Mouse (Mus musculus): ENCODE measurements around the gene Gm13199. TPM values are rescaled to one million over a fixed set of nuclear protein-coding genes. Genes with fewer than 3 reads are reported as not detected.

Gm13199 gene
- polyA plus RNA-seq (2014; fragmentation: Nextera tagmentation; extraction: Ambion mirVana), result 1.8 and 2.3 TPM in 2 replicates

DNA sequence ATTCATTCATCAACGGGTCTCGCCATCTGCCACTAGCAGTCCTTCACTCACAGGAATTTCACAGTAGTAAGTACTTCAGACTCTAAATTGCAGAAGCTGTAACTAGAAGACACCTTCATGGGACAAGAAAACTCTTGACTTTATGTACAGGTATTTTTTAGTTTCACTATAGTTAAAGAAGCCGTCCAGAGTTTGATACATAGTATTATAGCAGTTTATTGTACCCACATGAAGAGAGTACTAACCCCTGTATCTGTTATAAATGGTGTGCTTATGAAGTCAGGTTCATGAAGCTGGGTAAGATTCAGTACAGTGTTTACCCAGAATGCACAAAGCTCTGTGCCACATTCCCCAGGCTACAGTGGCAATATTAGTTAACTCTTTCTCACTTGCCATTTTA lies at the start of gene Gm13199:
Gene Gm13199, minus strand, starts transcription at position 101 of the 400 bp plus-strand sequence.
- no peaks in the 10 kb centered on the region for H3K4me1 ChIP-seq (replicated peaks; ENCODE audit: control insufficient read depth, insufficient read depth, low read length)
- no peak within 1 kb of the TSS for H3K4me3 ChIP-seq (ENCODE audit: low read depth, low read length)
- H3K36me3 ChIP-seq (ENCODE audit: control insufficient read depth, insufficient read depth, low read length), result peaks cover 8% of the 10 kb centered on the region; the same call in 1 of the 2 replicates
- DNase-seq (ENCODE audit: low spot score), result no peak
- H3K4me2 ChIP-seq (replicated peaks; ENCODE audit: low read depth, low read length), result no peak within 1 kb of the TSS
- H3K9me3 ChIP-seq (ENCODE audit: control insufficient read depth, low read length), result no peaks in the 10 kb centered on the region
- no peak for ATAC-seq (ENCODE audit: low FRiP score)
- no peak within 1 kb of the TSS for H3K27ac ChIP-seq (ENCODE audit: low read depth, low read length)
- H3K27me3 ChIP-seq (ENCODE audit: control insufficient read depth, insufficient read depth, low read length), result no peaks in the 10 kb centered on the region
- WGBS, result 92% methylated on average over 3 of the region's 3 CpGs
- no peak within 1 kb of the TSS for H3K9ac ChIP-seq (ENCODE audit: low read depth, low read length)

DNA sequence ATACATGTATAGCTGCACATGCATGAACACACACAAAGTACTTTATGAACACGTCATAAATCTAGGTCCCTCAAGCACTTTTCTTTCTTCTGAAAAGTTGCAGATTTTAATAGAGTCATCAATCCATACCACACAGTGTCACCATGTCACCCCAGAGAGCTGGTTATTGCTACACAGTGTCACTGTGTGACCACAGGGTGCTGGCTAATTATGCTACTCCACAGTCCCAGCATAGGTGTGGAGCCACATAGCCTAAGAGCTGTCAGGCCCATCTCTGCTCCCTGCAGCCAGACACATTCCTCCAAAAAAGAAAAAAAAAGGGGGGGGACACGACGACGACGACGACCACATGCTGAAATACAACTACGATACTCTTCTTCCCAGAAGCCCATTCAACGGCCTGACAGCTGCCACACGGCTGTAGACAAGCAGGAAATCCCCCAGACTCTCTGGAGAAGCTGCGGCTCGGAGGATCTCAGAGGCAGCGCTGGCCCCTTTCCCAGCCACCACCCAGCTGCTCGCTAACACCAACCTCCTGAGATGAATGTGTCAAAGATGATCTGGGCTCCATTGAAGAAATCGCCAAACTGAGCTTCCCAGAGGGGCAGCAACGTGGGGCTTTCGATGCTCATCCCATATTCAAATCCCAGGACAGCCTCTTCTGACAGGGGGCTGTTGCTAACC lies 48.7 kb upstream of the Gm13199 start:
- ATAC-seq (ENCODE audit: low FRiP score) (no peak), DNase-seq (ENCODE audit: low spot score) (no peak)
- Histone ChIP-seq H3K4me2 (replicated peaks; ENCODE audit: low read depth, low read length) (no peak overlapping the region), H3K9ac (ENCODE audit: low read depth, low read length) (no peak overlapping the region), H3K36me3 (ENCODE audit: control insufficient read depth, insufficient read depth, low read length) (no peaks in the 10 kb centered on the region), H3K27ac (ENCODE audit: low read depth, low read length) (no peak overlapping the region), H3K4me3 (ENCODE audit: low read depth, low read length) (no peak overlapping the region), H3K27me3 (ENCODE audit: control insufficient read depth, insufficient read depth, low read length) (no peaks in the 10 kb centered on the region), H3K4me1 (replicated peaks; ENCODE audit: control insufficient read depth, insufficient read depth, low read length) (no peaks in the 10 kb centered on the region), H3K9me3 (ENCODE audit: control insufficient read depth, low read length) (no peaks in the 10 kb centered on the region)
- WGBS, result 68% methylated on average over 16 of the region's 16 CpGs

DNA sequence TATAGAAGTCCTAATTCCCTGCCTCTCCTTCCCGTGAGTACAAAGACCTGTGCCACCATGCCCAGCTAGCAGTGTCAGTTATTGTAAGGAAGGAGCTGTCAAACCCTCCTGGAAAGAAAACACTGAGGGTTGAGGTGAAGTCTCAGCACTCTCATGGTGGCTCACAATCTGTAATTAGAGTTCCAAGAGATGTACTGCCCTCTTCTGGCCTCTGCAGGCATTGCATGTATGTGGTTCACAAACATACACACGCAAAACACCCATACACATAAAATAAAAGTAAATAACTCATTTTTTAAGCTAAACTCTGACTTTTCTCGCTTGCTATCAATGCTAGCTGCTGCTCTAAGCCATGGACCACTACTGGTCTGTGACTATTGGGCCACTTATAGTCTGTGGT lies 43.9 kb upstream of the Gm13199 start:
- Histone ChIP-seq H3K4me3 (ENCODE audit: low read depth, low read length) (no peak overlapping the region), H3K9me3 (ENCODE audit: control insufficient read depth, low read length) (no peaks in the 10 kb centered on the region), H3K27ac (ENCODE audit: low read depth, low read length) (no peak overlapping the region), H3K36me3 (ENCODE audit: control insufficient read depth, insufficient read depth, low read length) (no peaks in the 10 kb centered on the region), H3K9ac (ENCODE audit: low read depth, low read length) (no peak overlapping the region), H3K4me2 (replicated peaks; ENCODE audit: low read depth, low read length) (no peak overlapping the region), H3K4me1 (replicated peaks; ENCODE audit: control insufficient read depth, insufficient read depth, low read length) (no peaks in the 10 kb centered on the region), H3K27me3 (ENCODE audit: control insufficient read depth, insufficient read depth, low read length) (no peaks in the 10 kb centered on the region)
- DNase-seq (ENCODE audit: low spot score) (peak; percentile 68), ATAC-seq (ENCODE audit: low FRiP score) (no peak)
- 50% methylated on average over 3 of the region's 3 CpGs for WGBS

DNA sequence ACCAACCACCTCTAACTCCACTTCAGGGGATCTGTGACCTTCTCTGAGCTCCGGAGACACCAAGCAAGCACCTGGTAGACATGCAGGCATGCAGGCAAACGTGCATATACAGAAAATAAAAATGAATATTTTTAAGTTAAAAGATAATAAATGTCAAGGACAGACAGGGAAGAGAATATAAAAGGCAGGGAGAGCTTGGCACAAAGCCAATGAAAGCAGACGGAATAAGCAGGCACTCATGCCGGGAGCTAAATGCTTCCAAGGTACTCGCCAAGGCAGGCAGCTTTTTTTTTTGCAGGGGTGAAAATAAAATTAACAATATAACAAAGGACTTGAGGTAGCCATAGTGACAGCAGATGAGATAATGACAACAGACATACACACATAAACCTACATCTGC lies 43.4 kb upstream of the Gm13199 start:
- Histone ChIP-seq H3K27ac (ENCODE audit: low read depth, low read length) (no peak overlapping the region), H3K27me3 (ENCODE audit: control insufficient read depth, insufficient read depth, low read length) (no peaks in the 10 kb centered on the region), H3K36me3 (ENCODE audit: control insufficient read depth, insufficient read depth, low read length) (no peaks in the 10 kb centered on the region), H3K4me3 (ENCODE audit: low read depth, low read length) (no peak overlapping the region), H3K9me3 (ENCODE audit: control insufficient read depth, low read length) (no peaks in the 10 kb centered on the region), H3K9ac (ENCODE audit: low read depth, low read length) (no peak overlapping the region), H3K4me1 (replicated peaks; ENCODE audit: control insufficient read depth, insufficient read depth, low read length) (no peaks in the 10 kb centered on the region), H3K4me2 (replicated peaks; ENCODE audit: low read depth, low read length) (no peak overlapping the region)
- 76% methylated on average over 5 of the region's 5 CpGs for WGBS
- ATAC-seq (ENCODE audit: low FRiP score) (no peak), DNase-seq (ENCODE audit: low spot score) (no peak)

DNA sequence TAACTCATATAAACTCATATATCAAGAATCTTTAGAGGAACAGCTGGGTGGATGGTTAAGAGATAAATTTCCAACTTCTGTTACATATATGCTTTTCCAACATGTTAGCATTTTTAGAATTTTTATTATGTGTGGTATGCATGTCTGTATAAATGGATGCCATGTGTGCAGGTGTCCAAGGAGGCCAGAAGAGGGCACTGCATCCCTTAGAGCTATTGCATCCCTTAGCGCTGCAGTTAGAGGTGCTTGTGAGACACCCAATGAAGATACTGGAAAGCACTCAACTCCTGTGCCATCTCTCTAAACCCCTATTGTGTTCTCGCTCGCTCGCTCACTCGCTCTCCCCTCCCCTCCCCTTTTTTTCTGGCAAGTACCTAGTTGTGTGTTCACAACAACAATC lies 37.4 kb upstream of the Gm13199 start:
- 53% methylated on average over 5 of the region's 5 CpGs for WGBS
- Histone ChIP-seq H3K4me2 (replicated peaks; ENCODE audit: low read depth, low read length) (no peak overlapping the region), H3K36me3 (ENCODE audit: control insufficient read depth, insufficient read depth, low read length) (no peaks in the 10 kb centered on the region), H3K4me3 (ENCODE audit: low read depth, low read length) (no peak overlapping the region), H3K4me1 (replicated peaks; ENCODE audit: control insufficient read depth, insufficient read depth, low read length) (no peaks in the 10 kb centered on the region), H3K27me3 (ENCODE audit: control insufficient read depth, insufficient read depth, low read length) (no peaks in the 10 kb centered on the region), H3K9ac (ENCODE audit: low read depth, low read length) (no peak overlapping the region), H3K9me3 (ENCODE audit: control insufficient read depth, low read length) (no peaks in the 10 kb centered on the region), H3K27ac (ENCODE audit: low read depth, low read length) (no peak overlapping the region)
- DNase-seq (ENCODE audit: low spot score) (peak; percentile 32), ATAC-seq (ENCODE audit: low FRiP score) (no peak)

DNA sequence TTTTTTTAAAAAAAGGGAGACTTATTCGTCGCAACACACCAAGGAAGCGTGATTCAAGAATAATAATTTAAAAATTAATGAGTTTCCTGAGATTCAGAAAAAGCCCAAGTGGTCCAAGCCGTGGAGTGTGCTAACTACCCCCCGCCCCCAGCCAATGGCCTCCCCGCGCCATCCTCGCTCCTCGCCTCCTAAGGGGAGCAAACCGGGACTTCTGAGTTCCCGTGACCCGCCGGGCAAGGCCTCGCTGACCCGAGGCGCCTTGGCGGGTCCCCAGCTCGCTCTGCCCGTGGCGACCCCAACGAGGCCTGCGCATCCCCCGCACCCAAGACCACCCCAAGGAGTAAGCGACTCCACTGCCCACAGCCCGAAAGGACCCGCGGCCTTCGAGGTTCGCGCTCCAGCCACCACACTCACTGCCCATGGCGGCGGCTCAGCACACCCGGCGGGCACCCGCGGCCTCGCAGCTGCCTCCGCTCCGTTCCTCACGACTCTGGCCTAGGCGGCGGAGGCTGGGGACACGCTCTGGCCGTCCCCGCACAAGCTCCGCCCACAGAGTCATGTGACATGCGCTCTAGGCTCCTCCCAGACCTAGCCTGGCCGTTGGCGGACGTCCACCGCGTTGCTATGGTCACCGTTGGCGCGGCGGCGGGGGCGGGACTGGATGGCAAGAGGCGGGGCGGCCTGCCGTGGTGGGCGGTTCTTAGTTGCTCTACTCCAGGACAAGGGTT lies 32.3 kb upstream of the Gm13199 start, which contains the start of gene Sec61a2:
Gene Sec61a2, minus strand, starts transcription at position 590 of the 728 bp plus-strand sequence.
- H3K4me3 ChIP-seq (ENCODE audit: low read depth, low read length), result peak within 1 kb of the TSS; percentile 67
- H3K9ac ChIP-seq (ENCODE audit: low read depth, low read length), result peak within 1 kb of the TSS; percentile 77
- H3K4me2 ChIP-seq (replicated peaks; ENCODE audit: low read depth, low read length), result peak within 1 kb of the TSS; percentile 43
- no peaks in the 10 kb centered on the region for H3K4me1 ChIP-seq (replicated peaks; ENCODE audit: control insufficient read depth, insufficient read depth, low read length)
- 0 out of 2 replicates have a peak, but pooled peaks cover 4% of the 10 kb centered on the region for H3K36me3 ChIP-seq (ENCODE audit: control insufficient read depth, insufficient read depth, low read length)
- DNase-seq (ENCODE audit: low spot score) (peak; percentile 99), ATAC-seq (ENCODE audit: low FRiP score) (peak; percentile 100)
- WGBS, result under 1% methylated on average over 59 of the region's 62 CpGs
- H3K27ac ChIP-seq (ENCODE audit: low read depth, low read length), result peak within 1 kb of the TSS; percentile 75
- no peaks in the 10 kb centered on the region for H3K9me3 ChIP-seq (ENCODE audit: control insufficient read depth, low read length)
- no peaks in the 10 kb centered on the region for H3K27me3 ChIP-seq (ENCODE audit: control insufficient read depth, insufficient read depth, low read length)

DNA sequence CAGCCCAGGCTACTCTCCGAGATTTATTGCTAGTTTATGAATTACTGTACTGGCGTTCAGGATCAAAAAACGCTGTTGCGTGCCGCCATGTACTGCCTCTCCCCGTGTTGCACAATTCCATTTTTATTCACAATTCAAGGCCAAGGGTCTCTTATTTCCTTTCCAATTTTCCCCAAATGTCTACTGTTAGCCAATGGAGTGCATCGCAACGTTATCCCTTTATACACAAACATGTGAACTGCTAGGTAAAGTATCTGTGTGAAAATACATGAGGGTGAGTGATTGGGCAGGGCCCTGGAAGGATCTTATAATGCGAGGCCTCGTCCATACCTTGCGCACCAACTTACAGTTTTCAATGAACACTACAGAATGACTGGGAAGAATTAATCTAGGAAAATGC lies 31.6 kb upstream of the Gm13199 start:
- H3K4me3 ChIP-seq (ENCODE audit: low read depth, low read length), result peak overlapping the region; percentile 67
- 51% methylated on average over 11 of the region's 11 CpGs for WGBS
- H3K4me2 ChIP-seq (replicated peaks; ENCODE audit: low read depth, low read length), result peak overlapping the region; percentile 43
- no peaks in the 10 kb centered on the region for H3K27me3 ChIP-seq (ENCODE audit: control insufficient read depth, insufficient read depth, low read length)
- H3K9ac ChIP-seq (ENCODE audit: low read depth, low read length), result peak overlapping the region; percentile 77
- no peaks in the 10 kb centered on the region for H3K4me1 ChIP-seq (replicated peaks; ENCODE audit: control insufficient read depth, insufficient read depth, low read length)
- H3K36me3 ChIP-seq (ENCODE audit: control insufficient read depth, insufficient read depth, low read length), result 0 out of 2 replicates have a peak, but pooled peaks cover 4% of the 10 kb centered on the region
- DNase-seq (ENCODE audit: low spot score) (peak; percentile 34), ATAC-seq (ENCODE audit: low FRiP score) (no peak)
- H3K27ac ChIP-seq (ENCODE audit: low read depth, low read length), result no peak overlapping the region
- no peaks in the 10 kb centered on the region for H3K9me3 ChIP-seq (ENCODE audit: control insufficient read depth, low read length)

DNA sequence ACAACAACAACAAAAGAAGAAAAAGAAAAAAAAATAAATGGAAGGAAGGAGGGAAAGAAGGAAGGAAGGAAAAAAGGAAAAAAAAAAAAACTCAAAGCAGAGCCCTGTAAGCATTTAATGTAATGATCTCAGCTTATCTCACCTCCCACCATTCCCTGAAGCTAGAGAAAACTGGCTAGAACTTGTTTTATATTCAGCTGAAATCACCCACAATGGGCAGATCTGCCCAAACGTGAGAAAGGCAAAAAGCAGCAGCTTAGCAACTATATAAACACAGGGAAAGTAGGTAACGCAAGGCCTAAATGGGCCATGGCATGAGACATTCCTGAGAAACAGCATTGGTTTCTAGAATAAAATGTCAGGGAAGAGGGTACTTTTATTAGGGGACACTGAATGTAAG lies 26.7 kb upstream of the Gm13199 start:
- ATAC-seq (ENCODE audit: low FRiP score) (no peak), DNase-seq (ENCODE audit: low spot score) (no peak)
- Histone ChIP-seq H3K36me3 (ENCODE audit: control insufficient read depth, insufficient read depth, low read length) (peaks cover 6% of the 10 kb centered on the region; the same call in 1 of the 2 replicates), H3K27ac (ENCODE audit: low read depth, low read length) (no peak overlapping the region), H3K4me1 (replicated peaks; ENCODE audit: control insufficient read depth, insufficient read depth, low read length) (no peaks in the 10 kb centered on the region), H3K9me3 (ENCODE audit: control insufficient read depth, low read length) (no peaks in the 10 kb centered on the region), H3K27me3 (ENCODE audit: control insufficient read depth, insufficient read depth, low read length) (no peaks in the 10 kb centered on the region), H3K9ac (ENCODE audit: low read depth, low read length) (no peak overlapping the region), H3K4me2 (replicated peaks; ENCODE audit: low read depth, low read length) (no peak overlapping the region), H3K4me3 (ENCODE audit: low read depth, low read length) (no peak overlapping the region)
- WGBS, result 81% methylated on average over 2 of the region's 2 CpGs
